Mouse (Mus musculus): ENCODE data around the gene Cd55.
A peak's percentile ranks its signal among the peaks of the same experiment; 100 is the strongest.

Cd55 gene

GRCm38 (mm10) chr1:130462084-130462861 is at the start of gene Cd55:
TSS of gene Cd55 (minus strand) at chr1:130462744.
- peak; percentile 8; the same call in 1 of the 2 replicates for TF ChIP-seq GATA4 (IDR thresholded peaks at IDR 0.05; ENCODE audit: insufficient replicate concordance, low read length)

- no peak for TF ChIP-seq GATA4 (IDR thresholded peaks at IDR 0.05; ENCODE audit: insufficient replicate concordance, low read length)
Measured at GRCm38 (mm10) chr1:130511823-130512370, 49.4 kb upstream of the Cd55 start.

GRCm38 (mm10) chr1:130508957-130509350 is 46.4 kb upstream of the Cd55 start:
- TF ChIP-seq GATA4 (IDR thresholded peaks at IDR 0.05; ENCODE audit: insufficient replicate concordance, low read length): no peak

- peak; percentile 44; the same call in 1 of the 2 replicates for TF ChIP-seq GATA4 (IDR thresholded peaks at IDR 0.05; ENCODE audit: insufficient replicate concordance, low read length)
Measured at GRCm38 (mm10) chr1:130508030-130508956, 45.7 kb upstream of the Cd55 start.

GRCm38 (mm10) chr1:130507408-130507807 is 44.9 kb upstream of the Cd55 start:
- TF ChIP-seq GATA4 (IDR thresholded peaks at IDR 0.05; ENCODE audit: insufficient replicate concordance, low read length): no peak

- no peak for TF ChIP-seq GATA4 (IDR thresholded peaks at IDR 0.05; ENCODE audit: insufficient replicate concordance, low read length)
Measured at GRCm38 (mm10) chr1:130499962-130500361, 37.4 kb upstream of the Cd55 start.

GRCm38 (mm10) chr1:130498331-130498730 is 35.8 kb upstream of the Cd55 start:
- no peak for TF ChIP-seq GATA4 (IDR thresholded peaks at IDR 0.05; ENCODE audit: insufficient replicate concordance, low read length)

GRCm38 (mm10) chr1:130486816-130487545 is 24.4 kb upstream of the Cd55 start:
- TF ChIP-seq GATA4 (IDR thresholded peaks at IDR 0.05; ENCODE audit: insufficient replicate concordance, low read length): no peak

- no peak for TF ChIP-seq GATA4 (IDR thresholded peaks at IDR 0.05; ENCODE audit: insufficient replicate concordance, low read length)
Measured at GRCm38 (mm10) chr1:130485828-130486620, 23.5 kb upstream of the Cd55 start.

GRCm38 (mm10) chr1:130485376-130485775 is 22.8 kb upstream of the Cd55 start:
- TF ChIP-seq GATA4 (IDR thresholded peaks at IDR 0.05; ENCODE audit: insufficient replicate concordance, low read length): no peak

- TF ChIP-seq GATA4 (IDR thresholded peaks at IDR 0.05; ENCODE audit: insufficient replicate concordance, low read length): no peak
Measured at GRCm38 (mm10) chr1:130474936-130475335, 12.4 kb upstream of the Cd55 start.

- TF ChIP-seq GATA4 (IDR thresholded peaks at IDR 0.05; ENCODE audit: insufficient replicate concordance, low read length): no peak
Measured at GRCm38 (mm10) chr1:130474226-130474625, 11.7 kb upstream of the Cd55 start.

GRCm38 (mm10) chr1:130470074-130470473 is 7.5 kb upstream of the Cd55 start:
- no peak for TF ChIP-seq GATA4 (IDR thresholded peaks at IDR 0.05; ENCODE audit: insufficient replicate concordance, low read length)

GRCm38 (mm10) chr1:130467453-130467852 is 4.9 kb upstream of the Cd55 start:
- no peak for TF ChIP-seq GATA4 (IDR thresholded peaks at IDR 0.05; ENCODE audit: insufficient replicate concordance, low read length)

Measured in liver, adult (tissue).